Mouse (Mus musculus) embryonic facial prominence, embryonic 14.5 days (tissue): ENCODE measurements around the gene Nmrk1. TPM values are rescaled to one million over a fixed set of nuclear protein-coding genes. Genes with fewer than 3 reads are reported as not detected.

Source experiments
- ATAC-seq: fragments of 200-750 bp; cut with Nextera tagmentation; 2 replicates; pipeline ENCODE4 v1.8.0; 2017; ENCODE audit warnings: low read depth, moderate number of reproducible peaks, moderate TSS enrichment
- DNase-seq: peaks from one replicate; pipeline ENCODE4 v3.0.0-alpha.2; 2015; ENCODE audit warnings: low spot score
- H3K27ac ChIP-seq: fragments of 300-500 bp; sonication (generic); replicated peaks from 2 replicates; pipeline ENCODE4 v1.5.1; 2014; ENCODE audit warnings: low read depth, mild to moderate bottlenecking, low read length, moderate library complexity
- H3K27me3 ChIP-seq: fragments of 300-500 bp; sonication (generic); replicated peaks from 2 replicates; pipeline ENCODE4 v1.6.1; 2014; ENCODE audit warnings: low read length; ENCODE audit not compliant: control insufficient read depth, insufficient read depth
- H3K36me3 ChIP-seq: fragments of 300-500 bp; sonication (generic); 2 replicates; pipeline ENCODE4 v1.6.1; 2014; ENCODE audit warnings: low read length, mixed read lengths; ENCODE audit not compliant: control insufficient read depth, insufficient read depth
- H3K4me1 ChIP-seq: fragments of 300-500 bp; sonication (generic); 2 replicates; pipeline ENCODE4 v1.6.1; 2014; ENCODE audit warnings: antibody characterized with exemption, low read length; ENCODE audit not compliant: control insufficient read depth, insufficient read depth
- H3K4me2 ChIP-seq: fragments of 300-500 bp; sonication (generic); 2 replicates; pipeline ENCODE4 v1.6.1; 2014; ENCODE audit warnings: low read depth, mild to moderate bottlenecking, low read length, moderate library complexity, mixed read lengths
- H3K4me3 ChIP-seq: fragments of 300-500 bp; sonication (generic); 2 replicates; pipeline ENCODE4 v1.5.1; 2014; ENCODE audit warnings: low read depth, mild to moderate bottlenecking, low read length
- H3K9ac ChIP-seq: fragments of 300-500 bp; sonication (generic); 2 replicates; pipeline ENCODE4 v1.6.1; 2014; ENCODE audit warnings: low read depth, mild to moderate bottlenecking, low read length, moderate library complexity, mixed read lengths
- H3K9me3 ChIP-seq: fragments of 300-500 bp; sonication (generic); 2 replicates; pipeline ENCODE4 v1.6.1; 2016; ENCODE audit warnings: low read length; ENCODE audit not compliant: control insufficient read depth
- WGBS: fragments of 180-500 bp; shearing (Covaris S2); extraction: QIAGEN DNeasy Blood & Tissue Kit; methylation state at CpG from one replicate; pipeline ENCODE4 v1.1.7; 2014; 5-methylcytosine and 5-hydroxymethylcytosine counted together
- polyA plus RNA-seq: library from polyadenylated mRNA; unstranded; fragments of >200 nt; fragmentation: Nextera tagmentation; extraction: Ambion mirVana; gene quantifications from 2 replicates; pipeline ENCODE4 v1.2.1, GENCODE M21; 2014

Gene Nmrk1
- polyA plus RNA-seq, 1 experiment from 2014 or later: 8.6 TPM

GRCm38 (mm10) chr19:18641001-18641400, 9.3 kb downstream of the Nmrk1 start:
- no peak overlapping the region for H3K9ac ChIP-seq
- no peak overlapping the region for H3K4me3 ChIP-seq
- no peaks in the 10 kb centered on the region for H3K9me3 ChIP-seq
- H3K4me2 ChIP-seq: no peak overlapping the region
- DNase-seq (peak; percentile 74), ATAC-seq (no peak)
- H3K36me3 ChIP-seq: peaks cover 9% of the 10 kb centered on the region; the same call in 1 of the 2 replicates
- H3K4me1 ChIP-seq: peaks cover 7% of the 10 kb centered on the region
- WGBS: 31% methylated on average over 4 of the region's 4 CpGs
- no peak overlapping the region for H3K27ac ChIP-seq
- no peaks in the 10 kb centered on the region for H3K27me3 ChIP-seq

- no peak overlapping the region for H3K4me2 ChIP-seq
- H3K36me3 ChIP-seq: peaks cover 9% of the 10 kb centered on the region; the same call in 1 of the 2 replicates
- H3K27ac ChIP-seq: no peak overlapping the region
- no peak for DNase-seq
- no peaks in the 10 kb centered on the region for H3K27me3 ChIP-seq
- no peak overlapping the region for H3K4me3 ChIP-seq
- no peak for ATAC-seq
- H3K4me1 ChIP-seq: peaks cover 7% of the 10 kb centered on the region
- no peak overlapping the region for H3K9ac ChIP-seq
- no peaks in the 10 kb centered on the region for H3K9me3 ChIP-seq
- WGBS: 45% methylated on average over 4 of the region's 4 CpGs
These were observed 11.7 kb downstream of the Nmrk1 start for GRCm38 (mm10) chr19:18643411-18643810.

GRCm38 (mm10) chr19:18644084-18644483, 12.3 kb downstream of the Nmrk1 start:
- Histone ChIP-seq H3K4me3 (no peak overlapping the region), H3K9ac (no peak overlapping the region), H3K9me3 (no peaks in the 10 kb centered on the region), H3K27me3 (no peaks in the 10 kb centered on the region), H3K27ac (no peak overlapping the region), H3K4me1 (peaks cover 7% of the 10 kb centered on the region), H3K36me3 (peaks cover 9% of the 10 kb centered on the region; the same call in 1 of the 2 replicates), H3K4me2 (no peak overlapping the region)
- ATAC-seq: no peak
- DNase-seq: no peak
- 82% methylated on average over 6 of the region's 6 CpGs for WGBS

GRCm38 (mm10) chr19:18646397-18646796, 14.6 kb downstream of the Nmrk1 start:
- ATAC-seq: no peak
- H3K36me3 ChIP-seq: peaks cover 9% of the 10 kb centered on the region; the same call in 1 of the 2 replicates
- no peak overlapping the region for H3K4me3 ChIP-seq
- H3K4me1 ChIP-seq: peaks cover 2% of the 10 kb centered on the region; the same call in 1 of the 2 replicates
- H3K27me3 ChIP-seq: no peaks in the 10 kb centered on the region
- no peak for DNase-seq
- H3K9me3 ChIP-seq: no peaks in the 10 kb centered on the region
- no peak overlapping the region for H3K27ac ChIP-seq
- WGBS: 61% methylated on average over 3 of the region's 3 CpGs
- no peak overlapping the region for H3K9ac ChIP-seq
- no peak overlapping the region for H3K4me2 ChIP-seq

- Histone ChIP-seq H3K4me3 (no peak overlapping the region), H3K27me3 (no peaks in the 10 kb centered on the region), H3K36me3 (peaks cover 9% of the 10 kb centered on the region; the same call in 1 of the 2 replicates), H3K4me2 (no peak overlapping the region), H3K4me1 (no peaks in the 10 kb centered on the region), H3K9ac (no peak overlapping the region), H3K9me3 (no peaks in the 10 kb centered on the region), H3K27ac (no peak overlapping the region)
- no peak for DNase-seq
- 76% methylated on average over 5 of the region's 5 CpGs for WGBS
- ATAC-seq: no peak
These were observed 15.2 kb downstream of the Nmrk1 start for GRCm38 (mm10) chr19:18646853-18647420.

GRCm38 (mm10) chr19:18647775-18648557, 16.2 kb downstream of the Nmrk1 start:
- 71% methylated on average over 9 of the region's 9 CpGs for WGBS
- Histone ChIP-seq H3K9me3 (no peaks in the 10 kb centered on the region), H3K27ac (no peak overlapping the region), H3K9ac (no peak overlapping the region), H3K36me3 (peaks cover 4% of the 10 kb centered on the region; the same call in 1 of the 2 replicates), H3K4me1 (no peaks in the 10 kb centered on the region), H3K27me3 (no peaks in the 10 kb centered on the region), H3K4me2 (no peak overlapping the region), H3K4me3 (no peak overlapping the region)
- DNase-seq (no peak), ATAC-seq (no peak)

- Histone ChIP-seq H3K36me3 (peaks cover 4% of the 10 kb centered on the region; the same call in 1 of the 2 replicates), H3K4me2 (no peak overlapping the region), H3K9ac (no peak overlapping the region), H3K27me3 (no peaks in the 10 kb centered on the region), H3K27ac (no peak overlapping the region), H3K9me3 (no peaks in the 10 kb centered on the region), H3K4me3 (no peak overlapping the region), H3K4me1 (no peaks in the 10 kb centered on the region)
- ATAC-seq: no peak
- 75% methylated on average over 6 of the region's 6 CpGs for WGBS
- no peak for DNase-seq
These were observed 16.8 kb downstream of the Nmrk1 start for GRCm38 (mm10) chr19:18648558-18648945.

GRCm38 (mm10) chr19:18649955-18650354, 18.2 kb downstream of the Nmrk1 start:
- Histone ChIP-seq H3K4me1 (no peaks in the 10 kb centered on the region), H3K36me3 (peaks cover 4% of the 10 kb centered on the region; the same call in 1 of the 2 replicates), H3K4me3 (no peak overlapping the region), H3K27ac (no peak overlapping the region), H3K4me2 (no peak overlapping the region), H3K27me3 (no peaks in the 10 kb centered on the region), H3K9me3 (no peaks in the 10 kb centered on the region), H3K9ac (no peak overlapping the region)
- ATAC-seq (no peak), DNase-seq (no peak)
- WGBS: 83% methylated on average over 4 of the region's 4 CpGs
